Mouse (Mus musculus): Measurements from ENCODE around the gene Ankrd6. TPM values are rescaled to one million over a fixed set of nuclear protein-coding genes. Genes with fewer than 3 reads are reported as not detected.

The Ankrd6 gene
- total and polyA plus RNA-seq, 2 experiments from 2014 or later: 22.7 to 38.1 TPM

DNA sequence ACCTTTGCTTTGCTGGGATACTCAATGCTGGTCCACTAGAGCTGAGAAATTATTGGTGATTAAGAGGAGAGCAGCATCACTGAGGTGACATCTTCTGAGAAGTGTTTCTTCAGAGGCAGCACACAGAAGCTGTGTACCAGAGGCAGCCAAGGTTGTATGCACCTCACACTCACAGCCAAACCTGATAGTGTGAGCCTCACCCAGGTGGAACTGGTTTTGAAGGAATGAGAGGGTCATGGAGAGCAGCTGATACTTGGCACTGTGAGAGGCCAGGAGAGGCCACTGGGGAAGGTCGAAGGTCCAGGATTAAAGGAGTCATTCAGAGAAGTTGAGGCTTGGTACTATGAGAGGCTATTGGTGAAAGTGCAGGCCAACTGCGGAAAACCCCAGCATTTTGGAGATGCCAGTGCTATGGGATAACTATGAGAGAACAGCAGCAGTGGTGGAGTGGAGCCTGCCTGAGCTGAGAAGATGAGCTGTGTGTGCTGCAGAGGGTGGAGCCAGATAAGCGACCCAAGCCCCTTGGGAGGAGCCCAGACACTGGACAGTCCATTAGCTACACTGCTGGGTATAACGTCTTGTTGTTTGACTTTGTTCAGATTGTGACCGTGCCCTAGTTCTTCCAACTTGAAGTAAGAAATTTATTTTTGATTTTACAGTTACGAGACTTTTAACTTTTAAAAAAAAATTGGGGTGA, 33.8 kb downstream of the Ankrd6 start:
- TF ChIP-seq CTCF (IDR thresholded peaks at IDR 0.05): no peak
- H3K4me1 ChIP-seq (ENCODE audit: insufficient read depth, low read length): no peaks in the 10 kb centered on the region

GRCm38 (mm10) chr4:32915928-32916327, 34.7 kb downstream of the Ankrd6 start:
- 0 out of 2 replicates have a peak overlapping the region, but pooled peaks have one; percentile 3 for H3K4me2 ChIP-seq (ENCODE audit: low read depth, low read length, poor library complexity, severe bottlenecking)
- no peak overlapping the region for H3K27ac ChIP-seq (ENCODE audit: low read depth, low read length)
- WGBS: 14% methylated on average over 8 of the region's 8 CpGs

More for the DNA sequence above, 33.8 kb downstream of the Ankrd6 start:
- H3K27me3 ChIP-seq (ENCODE audit: insufficient read depth, low read length): no peaks in the 10 kb centered on the region
- no peak overlapping the region for H3K4me2 ChIP-seq (ENCODE audit: low read depth, low read length, poor library complexity, severe bottlenecking)
- H3K9ac ChIP-seq (replicated peaks; ENCODE audit: low read length, poor library complexity, severe bottlenecking): no peak overlapping the region
- no peak overlapping the region for H3K27ac ChIP-seq (ENCODE audit: low read depth, low read length)
- 60% methylated on average over 6 of the region's 6 CpGs for WGBS
- H3K9me3 ChIP-seq (ENCODE audit: low read length): no peaks in the 10 kb centered on the region
- H3K4me3 ChIP-seq (ENCODE audit: low read depth, low read length): no peak overlapping the region
- DNase-seq (ENCODE audit: low spot score) (no peak), ATAC-seq (ENCODE audit: low FRiP score) (no peak)
- H3K36me3 ChIP-seq (ENCODE audit: insufficient read depth, low read length): no peaks in the 10 kb centered on the region

DNA sequence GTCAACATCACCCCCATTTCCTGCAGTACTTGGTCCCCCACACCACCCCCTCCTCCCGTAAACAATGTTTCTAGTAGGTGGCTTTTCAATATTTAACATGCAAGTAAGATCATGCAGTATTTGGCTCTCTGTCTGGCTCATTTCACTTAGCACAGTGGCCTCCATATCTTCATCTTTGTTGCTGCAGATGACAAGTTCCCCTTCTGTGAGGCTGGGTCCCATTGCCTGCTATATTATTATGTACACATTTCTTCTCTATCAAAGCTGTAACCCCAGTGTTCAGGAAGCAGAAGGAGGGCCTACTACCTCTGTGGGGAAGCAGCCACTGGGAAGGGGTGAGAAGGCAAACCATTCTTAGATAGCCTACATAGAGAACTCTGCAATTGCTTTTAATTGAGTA, 40.6 kb downstream of the Ankrd6 start:
- H3K36me3 ChIP-seq (ENCODE audit: insufficient read depth, low read length): no peaks in the 10 kb centered on the region
- H3K9ac ChIP-seq (replicated peaks; ENCODE audit: low read length, poor library complexity, severe bottlenecking): no peak overlapping the region
- H3K4me1 ChIP-seq (ENCODE audit: insufficient read depth, low read length): no peaks in the 10 kb centered on the region
- H3K4me2 ChIP-seq (ENCODE audit: low read depth, low read length, poor library complexity, severe bottlenecking): no peak overlapping the region
- no peak overlapping the region for H3K4me3 ChIP-seq (ENCODE audit: low read depth, low read length)
- H3K9me3 ChIP-seq (ENCODE audit: low read length): no peaks in the 10 kb centered on the region
- TF ChIP-seq CTCF (IDR thresholded peaks at IDR 0.05): no peak
- DNase-seq (ENCODE audit: low spot score) (no peak), ATAC-seq (ENCODE audit: low FRiP score) (no peak)
- WGBS: 100% methylated on average over 1 of the region's 1 CpGs
- no peak overlapping the region for H3K27ac ChIP-seq (ENCODE audit: low read depth, low read length)
- no peaks in the 10 kb centered on the region for H3K27me3 ChIP-seq (ENCODE audit: insufficient read depth, low read length)

More at GRCm38 (mm10) chr4:32915928-32916327, 34.7 kb downstream of the Ankrd6 start:
- DNase-seq (ENCODE audit: low spot score) (peak; percentile 55), ATAC-seq (ENCODE audit: low FRiP score) (peak; percentile 71)
- Histone ChIP-seq H3K9me3 (ENCODE audit: low read length) (no peaks in the 10 kb centered on the region), H3K4me3 (ENCODE audit: low read depth, low read length) (no peak overlapping the region), H3K4me1 (ENCODE audit: insufficient read depth, low read length) (no peaks in the 10 kb centered on the region), H3K27me3 (ENCODE audit: insufficient read depth, low read length) (no peaks in the 10 kb centered on the region), H3K36me3 (ENCODE audit: insufficient read depth, low read length) (no peaks in the 10 kb centered on the region), H3K9ac (replicated peaks; ENCODE audit: low read length, poor library complexity, severe bottlenecking) (no peak overlapping the region)
- no peak for TF ChIP-seq CTCF (IDR thresholded peaks at IDR 0.05)

DNA sequence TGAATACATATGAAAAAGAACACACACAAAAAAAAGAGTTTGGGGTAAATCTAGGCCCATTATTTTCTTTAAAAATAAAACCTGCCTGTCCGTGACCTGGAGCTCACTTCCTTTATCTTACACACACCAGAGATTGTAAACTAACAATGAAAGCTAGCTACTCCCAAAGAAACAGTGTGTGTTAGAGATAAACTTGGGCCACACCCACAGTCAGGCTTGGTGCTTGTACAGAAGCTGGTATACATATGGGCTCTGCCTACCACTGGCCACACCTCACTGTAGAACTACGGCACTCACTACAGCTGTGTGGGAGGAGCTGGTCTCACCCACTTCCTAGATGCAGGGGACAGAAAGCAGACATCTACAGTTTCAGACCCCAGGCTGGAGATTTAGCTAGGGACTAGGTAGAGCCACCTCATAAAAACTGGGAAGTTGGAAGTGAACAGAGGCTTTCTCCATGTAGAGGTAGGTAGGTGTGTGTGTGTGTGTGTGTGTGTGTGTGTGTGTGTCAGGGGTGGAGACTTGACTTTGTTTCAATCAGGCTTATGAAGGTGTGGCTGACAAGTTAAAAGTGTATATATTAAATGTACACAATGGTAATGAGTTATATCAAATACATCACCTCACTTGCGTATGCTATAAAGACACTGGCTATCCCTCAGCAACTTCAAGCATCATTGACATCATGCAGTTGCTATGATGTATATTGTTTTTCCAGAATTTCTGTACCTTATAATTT, 41.2 kb downstream of the Ankrd6 start:
- no peak for DNase-seq (ENCODE audit: low spot score)
- Histone ChIP-seq H3K4me3 (ENCODE audit: low read depth, low read length) (no peak overlapping the region), H3K27me3 (ENCODE audit: insufficient read depth, low read length) (no peaks in the 10 kb centered on the region), H3K9me3 (ENCODE audit: low read length) (no peaks in the 10 kb centered on the region), H3K9ac (replicated peaks; ENCODE audit: low read length, poor library complexity, severe bottlenecking) (no peak overlapping the region), H3K4me2 (ENCODE audit: low read depth, low read length, poor library complexity, severe bottlenecking) (no peak overlapping the region), H3K36me3 (ENCODE audit: insufficient read depth, low read length) (no peaks in the 10 kb centered on the region), H3K27ac (ENCODE audit: low read depth, low read length) (no peak overlapping the region), H3K4me1 (ENCODE audit: insufficient read depth, low read length) (no peaks in the 10 kb centered on the region)
- TF ChIP-seq CTCF (IDR thresholded peaks at IDR 0.05): no peak
- ATAC-seq (ENCODE audit: low FRiP score): no peak
- WGBS: 88% methylated on average over 3 of the region's 3 CpGs

DNA sequence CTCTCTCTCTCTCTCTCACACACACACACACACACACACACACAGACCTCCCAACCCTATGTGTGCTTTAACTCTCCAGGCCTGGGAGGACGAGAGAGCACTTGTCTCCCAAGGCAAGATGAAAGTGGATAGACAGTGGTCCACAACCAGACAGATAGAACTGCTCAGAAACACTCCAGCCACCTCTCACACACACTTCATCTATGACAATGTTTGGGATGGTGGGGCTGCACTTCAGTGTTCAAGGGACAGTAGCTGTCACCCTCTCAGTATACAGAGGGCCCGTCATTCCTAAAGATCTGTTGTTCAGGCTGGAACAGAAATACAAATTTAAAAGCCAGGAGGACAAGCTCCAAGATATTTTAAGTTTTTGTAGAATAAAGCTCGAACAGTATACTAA, 43.0 kb downstream of the Ankrd6 start:
- H3K4me2 ChIP-seq (ENCODE audit: low read depth, low read length, poor library complexity, severe bottlenecking): no peak overlapping the region
- no peaks in the 10 kb centered on the region for H3K36me3 ChIP-seq (ENCODE audit: insufficient read depth, low read length)
- whole genome bisulfite sequencing: 86% methylated on average over 3 of the region's 3 CpGs
- H3K4me1 ChIP-seq (ENCODE audit: insufficient read depth, low read length): no peaks in the 10 kb centered on the region
- no peak overlapping the region for H3K4me3 ChIP-seq (ENCODE audit: low read depth, low read length)
- no peak overlapping the region for H3K27ac ChIP-seq (ENCODE audit: low read depth, low read length)
- no peak for DNase-seq (ENCODE audit: low spot score)
- ATAC-seq (ENCODE audit: low FRiP score): no peak
- TF ChIP-seq CTCF (IDR thresholded peaks at IDR 0.05): no peak
- H3K9me3 ChIP-seq (ENCODE audit: low read length): no peaks in the 10 kb centered on the region
- H3K9ac ChIP-seq (replicated peaks; ENCODE audit: low read length, poor library complexity, severe bottlenecking): no peak overlapping the region
- H3K27me3 ChIP-seq (ENCODE audit: insufficient read depth, low read length): no peaks in the 10 kb centered on the region

- Histone ChIP-seq H3K27me3 (ENCODE audit: insufficient read depth, low read length) (no peaks in the 10 kb centered on the region), H3K9me3 (ENCODE audit: low read length) (no peaks in the 10 kb centered on the region), H3K9ac (replicated peaks; ENCODE audit: low read length, poor library complexity, severe bottlenecking) (no peak overlapping the region), H3K4me3 (ENCODE audit: low read depth, low read length) (no peak overlapping the region), H3K36me3 (ENCODE audit: insufficient read depth, low read length) (no peaks in the 10 kb centered on the region), H3K4me2 (ENCODE audit: low read depth, low read length, poor library complexity, severe bottlenecking) (no peak overlapping the region), H3K4me1 (ENCODE audit: insufficient read depth, low read length) (no peaks in the 10 kb centered on the region), H3K27ac (ENCODE audit: low read depth, low read length) (no peak overlapping the region)
- DNase-seq (ENCODE audit: low spot score) (peak; percentile 62), ATAC-seq (ENCODE audit: low FRiP score) (no peak)
- 65% methylated on average over 6 of the region's 6 CpGs for WGBS
- TF ChIP-seq CTCF (IDR thresholded peaks at IDR 0.05): no peak
These were observed 44.0 kb downstream of the Ankrd6 start for GRCm38 (mm10) chr4:32906627-32907026.
